9 mouse cellular contexts compared by ENCODE assay signal in the genomic region with DNA sequence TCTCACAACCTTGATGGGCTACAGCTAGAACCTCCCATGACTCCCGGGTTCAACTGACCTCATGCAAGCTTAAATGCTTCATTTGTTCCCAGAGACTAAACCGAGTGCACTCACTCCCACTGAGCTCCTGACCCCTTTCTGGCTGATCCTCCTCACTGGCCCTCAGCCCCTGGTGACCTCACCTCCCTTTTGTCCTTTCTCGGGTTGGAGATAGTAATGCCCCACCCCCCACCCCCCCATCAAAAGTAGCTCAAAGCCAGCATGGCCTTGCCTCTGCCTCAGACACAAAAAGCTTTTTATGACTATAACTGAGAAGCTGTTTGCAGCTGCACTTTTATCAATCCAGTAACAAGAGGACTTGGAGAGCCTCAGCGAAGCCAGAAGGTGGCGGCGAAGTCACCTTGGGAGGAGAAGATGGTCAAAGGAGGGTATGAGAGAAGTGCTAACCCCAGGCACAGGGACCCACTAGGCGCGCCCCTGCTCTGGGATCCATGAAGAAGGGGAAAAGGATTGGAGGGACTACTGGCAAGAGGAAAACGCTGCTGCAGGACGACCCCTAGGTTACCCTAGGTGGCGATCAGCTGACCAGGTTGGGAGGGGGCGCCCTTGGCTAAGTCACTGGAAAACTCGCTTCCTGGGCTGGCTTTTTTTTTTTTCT. TPM values are rescaled to one million over a fixed set of nuclear protein-coding genes. Genes with fewer than 3 reads are reported as not detected.
DNase-seq lines count a peak whose midpoint lies in the region; ATAC-seq lines count a peak whose summit lies in the region.
"Had no signal": no experiment of that assay in that cellular context is flagged by ENCODE, and none has a peak within 500 bp of the region (broad histone marks: within the 10 kb centered on the region; RNA-seq: fewer than 3 reads in every experiment).

No protein-coding gene starts in this region.

- WGBS in heart, embryonic 10.5 days: under 1% methylated on average over 13 of the region's 13 CpGs
- WGBS in hindbrain, embryonic 14.5 days: 2% methylated on average over 13 of the region's 13 CpGs
- WGBS in neural tube, embryonic 14.5 days: 0% methylated on average over 12 of the region's 13 CpGs

- peaks cover 13% of the 10 kb centered on the region; the same call in 1 of the 2 replicates for H3K27me3 ChIP-seq in heart, embryonic 10.5 days (ENCODE audit: insufficient read depth, poor library complexity, severe bottlenecking)
- H3K27me3 ChIP-seq in hindbrain, embryonic 14.5 days (ENCODE audit: control insufficient read depth, insufficient read depth, low read length): no peaks in the 10 kb centered on the region
- H3K27me3 ChIP-seq in neural tube, embryonic 14.5 days (ENCODE audit: control insufficient read depth, insufficient read depth, low read length): no peaks in the 10 kb centered on the region

- H3K4me2 ChIP-seq in hindbrain, embryonic 14.5 days (replicated peaks): peak overlapping the region; percentile 72
- H3K4me2 ChIP-seq in neural tube, embryonic 14.5 days (ENCODE audit: low read depth, low read length): peak overlapping the region; percentile 74

- peak; percentile 56; the same call in 1 of the 2 replicates for ATAC-seq in hindbrain, embryonic 14.5 days (ENCODE audit: low FRiP score)
- ATAC-seq in neural tube, embryonic 14.5 days (ENCODE audit: low read depth): peak; percentile 25

- H3K4me3 ChIP-seq in heart, embryonic 10.5 days: peak overlapping the region; percentile 75
- peak overlapping the region; percentile 60 for H3K4me3 ChIP-seq in hindbrain, embryonic 14.5 days (replicated peaks; ENCODE audit: low read length)
- H3K4me3 ChIP-seq in neural tube, embryonic 14.5 days (ENCODE audit: low read depth, low read length): peak overlapping the region; percentile 63
- H3K4me3 ChIP-seq: myocyte had no signal

- no peak for DNase-seq in heart, embryonic 10.5 days (ENCODE audit: low spot score)
- no peak for DNase-seq in heart, postnatal 25 days (ENCODE audit: low spot score)
- peak; percentile 26 for DNase-seq in right cerebral cortex, adult 18-20 months
- no peak for DNase-seq in right cerebral cortex, postnatal 4 days
- peak; percentile 45 for DNase-seq in hindbrain, embryonic 14.5 days (ENCODE audit: low spot score)
- no peak for DNase-seq in spleen, adult 18-20 months
- DNase-seq in kidney, adult 11 months: no peak

- H3K9ac ChIP-seq in hindbrain, embryonic 14.5 days: peak overlapping the region; percentile 84
- H3K9ac ChIP-seq in neural tube, embryonic 14.5 days (replicated peaks; ENCODE audit: low read depth, low read length): peak overlapping the region; percentile 94

- peaks cover 14% of the 10 kb centered on the region for H3K4me1 ChIP-seq in heart, embryonic 10.5 days
- peaks cover 28% of the 10 kb centered on the region for H3K4me1 ChIP-seq in hindbrain, embryonic 14.5 days (replicated peaks; ENCODE audit: control insufficient read depth, insufficient read depth, low read length)
- peaks cover 10% of the 10 kb centered on the region; the same call in 1 of the 2 replicates for H3K4me1 ChIP-seq in neural tube, embryonic 14.5 days (ENCODE audit: control insufficient read depth, insufficient read depth, low read length)

- no peaks in the 10 kb centered on the region for H3K9me3 ChIP-seq in heart, embryonic 10.5 days
- no peaks in the 10 kb centered on the region for H3K9me3 ChIP-seq in hindbrain, embryonic 14.5 days (ENCODE audit: control insufficient read depth, low read length)
- H3K9me3 ChIP-seq in neural tube, embryonic 14.5 days (ENCODE audit: control insufficient read depth, low read length): no peaks in the 10 kb centered on the region

- H3K27ac ChIP-seq in heart, embryonic 10.5 days: peak overlapping the region; percentile 88
- peak overlapping the region; percentile 98 for H3K27ac ChIP-seq in hindbrain, embryonic 14.5 days
- peak overlapping the region; percentile 95 for H3K27ac ChIP-seq in neural tube, embryonic 14.5 days (ENCODE audit: low read depth, low read length)

- intact Hi-C loops in heart, postnatal 25 days (cut with DNase I): no loop called here

- no peaks in the 10 kb centered on the region for H3K36me3 ChIP-seq in heart, embryonic 10.5 days
- no peaks in the 10 kb centered on the region for H3K36me3 ChIP-seq in hindbrain, embryonic 14.5 days (replicated peaks; ENCODE audit: control insufficient read depth, insufficient read depth)
- no peaks in the 10 kb centered on the region for H3K36me3 ChIP-seq in neural tube, embryonic 14.5 days (ENCODE audit: control insufficient read depth, insufficient read depth, low read length)

RNA-seq across cellular contexts. Expression of a gene that starts 1.6 kb away (rescaled TPM):
- 0.65 and 1.4 TPM in 2 replicates for polyA plus RNA-seq in heart, embryonic 10.5 days (2016; fragmentation: Nextera tagmentation; extraction: Ambion mirVana)
- not detected for total RNA-seq in heart, postnatal 25 days (2021)
- 63.2 and 63.4 TPM in 2 replicates for polyA plus RNA-seq in hindbrain, embryonic 14.5 days (2014; fragmentation: Nextera tagmentation; extraction: Ambion mirVana)
- 71.6 and 86.2 TPM in 2 replicates for polyA plus RNA-seq in neural tube, embryonic 14.5 days (2014; fragmentation: Nextera tagmentation; extraction: Ambion mirVana)
- polyA plus RNA-seq: myocyte had no signal

Comparison
In these comparisons a context has a peak if more than half of its experiments do, and no peak if none do; other contexts are left out.
1. DNase-seq: peak in right cerebral cortex, adult 18-20 months (single experiment) and hindbrain, embryonic 14.5 days (single experiment); none in heart, embryonic 10.5 days (single experiment), heart, postnatal 25 days (single experiment), right cerebral cortex, postnatal 4 days (single experiment), spleen, adult 18-20 months (0 of 2) and kidney, adult 11 months (single experiment).
2. RNA of a gene that starts 1.6 kb away (polyA plus RNA-seq): 71.6 to 86.2 TPM in neural tube, embryonic 14.5 days and 63.2 to 63.4 TPM in hindbrain, embryonic 14.5 days; 0.65 to 1.4 TPM in heart, embryonic 10.5 days; every median in the first group is over 10 times any median in the second.
3. Peak in every context shown above with its lines, with median percentiles within 50 percentile points of each other: H3K27ac ChIP-seq and H3K4me3 ChIP-seq.